Mouse (Mus musculus) megakaryocyte, embryonic 14.5 days (primary cell): Measurements from ENCODE around the gene Ankrd33.

Experiments
- FLI1 ChIP-seq: IDR thresholded peaks from 2 replicates; pipeline ENCODE4 v1.6.1; 2012; ENCODE audit warnings: low read length, inconsistent platforms, mixed read lengths
- GATA1 ChIP-seq: IDR thresholded peaks from 3 replicates; pipeline ENCODE4 v1.6.1; 2012; ENCODE audit warnings: mixed read lengths, low read length, inconsistent platforms, borderline replicate concordance

DNA sequence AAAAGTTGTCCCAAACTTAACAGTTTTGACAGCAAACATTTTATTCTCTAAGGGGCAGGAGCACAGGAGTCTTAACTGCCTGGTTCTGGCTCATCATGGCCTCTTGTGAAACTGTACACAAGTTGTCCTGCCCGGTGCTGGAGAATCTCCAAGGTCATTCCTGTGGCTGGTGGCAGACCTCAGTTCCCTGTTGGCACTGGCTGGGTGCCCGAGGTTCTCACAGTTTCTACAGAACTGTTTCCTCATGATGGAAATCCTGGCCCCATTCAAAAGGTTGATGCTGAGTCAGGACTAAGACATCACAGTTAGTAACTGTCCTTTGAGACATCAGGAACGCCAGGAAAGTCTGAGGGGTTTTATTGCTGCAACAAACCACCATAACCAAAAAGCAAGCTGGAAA lies 28.6 kb upstream of the Ankrd33 start:
- TF ChIP-seq GATA1 (no peak), FLI1 (no peak)
